Mouse (Mus musculus) layer of hippocampus, postnatal 36 days (tissue): ENCODE data around the gene Dll3. TPM values are rescaled to one million over a fixed set of nuclear protein-coding genes. Genes with fewer than 3 reads are reported as not detected.
"Not testable (repeated sequence)": the region's sequence is repeated elsewhere in the genome, so short reads cannot be mapped to it uniquely, and the experiment has no call there.

ENCODE experiments used
- DNase-seq, 2 experiments: peaks; one replicate each; pipeline ENCODE4 v3.0.0; 2022
- total RNA-seq, 2 experiments: library from RNA; stranded (reverse); gene quantifications; 2 replicates each; pipeline ENCODE4 v1.2.3; 2021

The Dll3 gene
- total RNA-seq, 2 experiments from 2014 or later: 2.1 to 2.8 TPM

- no peak for DNase-seq
Observed at GRCm38 (mm10) chr7:28248957-28249356, 53.1 kb downstream of the Dll3 start.

- DNase-seq: not testable (repeated sequence)
Observed at GRCm38 (mm10) chr7:28243943-28244342, 58.1 kb downstream of the Dll3 start.

Other genes starting within 250 kb of the Dll3 start
- under 1 TPM; 0.81 to 0.92 TPM for gene Fcgbp, start 231.0 kb downstream of the Dll3 start, total RNA-seq
- gene 9530053A07Rik, start 172.8 kb downstream of the Dll3 start, total RNA-seq: not detected
- gene Fbl, start 132.5 kb downstream of the Dll3 start, total RNA-seq: 10 to 100 TPM; 48.3 to 55.8 TPM
- 10 to 100 TPM; 45.7 to 52.4 TPM for gene Dyrk1b, start 122.8 kb downstream of the Dll3 start, total RNA-seq
- gene Eid2, start 34.4 kb downstream of the Dll3 start, total RNA-seq: 10 to 100 TPM; 52.9 to 60.9 TPM
- gene Eid2b, start 24.5 kb downstream of the Dll3 start, total RNA-seq: 10 to 100 TPM; 36.5 to 36.8 TPM
- gene Selenov, start 11.1 kb downstream of the Dll3 start, total RNA-seq: 1 to 10 TPM in 1 of 2 experiments, under 1 TPM in 1; 0.27 to 1.8 TPM
- 10 to 100 TPM; 41.1 to 42.1 TPM for gene Timm50, start 9.8 kb upstream of the Dll3 start, total RNA-seq
- gene Supt5, start 36.5 kb upstream of the Dll3 start, total RNA-seq: 100 to 1,000 TPM; 114 to 122 TPM
- gene Rps16, start 48.4 kb upstream of the Dll3 start, total RNA-seq: 100 to 1,000 TPM; 454 to 471 TPM
- 1 to 10 TPM; 5.5 to 7.4 TPM for gene Plekhg2, start 70.4 kb upstream of the Dll3 start, total RNA-seq
- gene Zfp36, start 78.0 kb upstream of the Dll3 start, total RNA-seq: 1 to 10 TPM; 3.1 to 3.9 TPM
- gene Med29, start 90.5 kb upstream of the Dll3 start, total RNA-seq: 10 to 100 TPM; 18.3 to 19.6 TPM
- 10 to 100 TPM; 68.9 to 70.1 TPM for gene Paf1, start 90.7 kb upstream of the Dll3 start, total RNA-seq
- 1 to 10 TPM; 1.2 to 2.0 TPM for gene Gmfg, start 135.2 kb upstream of the Dll3 start, total RNA-seq
- 10 to 100 TPM; 64.3 to 72.3 TPM for gene Lrfn1, start 149.7 kb upstream of the Dll3 start, total RNA-seq
- not detected for gene Ifnl2, start 208.2 kb upstream of the Dll3 start, total RNA-seq
- not detected for gene Ifnl3, start 220.6 kb upstream of the Dll3 start, total RNA-seq
- not detected for gene Sycn, start 238.6 kb upstream of the Dll3 start, total RNA-seq
- gene Nccrp1, start 245.0 kb upstream of the Dll3 start, total RNA-seq: under 1 TPM; 0.48 to 0.52 TPM